Mouse (Mus musculus) CD4-positive helper T cell, adult 2 months (primary cell): ENCODE measurements around the gene Stard13.

Source experiments
- DNase-seq: peaks from one replicate; pipeline ENCODE4 v3.0.0-alpha.2; 2012; ENCODE audit warnings: low read depth, missing footprints, low spot score

Gene Stard13

GRCm38 (mm10) chr5:151180176-151180785 is 53.4 kb downstream of the Stard13 start:
- DNase-seq, result no peak

DNA sequence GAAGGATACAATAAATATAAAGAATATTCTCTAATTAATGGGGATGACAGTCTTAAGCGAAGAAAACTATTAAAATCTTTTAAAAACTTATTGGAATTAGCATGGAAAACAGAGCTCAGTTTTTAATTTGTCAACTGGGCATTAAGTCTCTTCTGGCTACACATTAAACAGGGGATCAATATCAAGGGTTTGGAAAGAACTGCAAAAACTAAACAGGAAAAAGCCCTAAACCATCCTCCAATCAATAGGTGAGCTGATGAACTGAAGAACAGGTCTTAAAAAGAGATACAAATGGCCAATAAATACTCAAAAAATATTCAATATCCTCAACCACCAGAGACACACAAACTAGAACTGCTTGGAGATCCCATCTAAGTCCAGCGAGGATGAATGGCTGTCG is 56.5 kb downstream of the Stard13 start:
- DNase-seq, result no peak

GRCm38 (mm10) chr5:151175897-151176313 is 57.7 kb downstream of the Stard13 start:
- DNase-seq, result no peak

GRCm38 (mm10) chr5:151174485-151175460 is 58.9 kb downstream of the Stard13 start:
- no peak for DNase-seq

- DNase-seq, result no peak
Measured at GRCm38 (mm10) chr5:151173774-151174173, 59.9 kb downstream of the Stard13 start.

GRCm38 (mm10) chr5:151170168-151170750 is 63.4 kb downstream of the Stard13 start:
- no peak for DNase-seq

DNA sequence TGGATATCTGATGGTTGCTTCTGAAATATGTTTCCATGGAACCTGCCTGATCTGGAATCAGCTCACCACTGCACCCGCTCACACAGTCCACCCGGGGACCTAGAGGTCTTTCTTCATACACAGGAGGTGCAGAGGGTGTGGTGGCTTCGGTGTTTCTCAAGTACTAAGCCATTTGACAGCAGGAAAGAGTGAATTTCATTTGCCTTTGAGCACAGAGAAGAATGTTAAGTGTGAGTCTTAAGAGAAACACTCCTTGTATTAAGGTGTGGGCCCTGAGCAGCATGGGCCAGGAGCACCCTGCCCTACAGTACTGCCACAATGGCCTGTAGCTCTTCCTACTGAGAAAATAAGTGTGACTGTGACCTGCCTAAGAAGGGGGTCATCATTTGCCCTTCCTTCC is 65.4 kb downstream of the Stard13 start:
- DNase-seq, result no peak

- no peak for DNase-seq
Measured at GRCm38 (mm10) chr5:151167641-151168040, 66.0 kb downstream of the Stard13 start.

GRCm38 (mm10) chr5:151166266-151166665 is 67.4 kb downstream of the Stard13 start:
- no peak for DNase-seq

GRCm38 (mm10) chr5:151165381-151166016 is 68.1 kb downstream of the Stard13 start:
- DNase-seq, result no peak

GRCm38 (mm10) chr5:151164815-151165214 is 68.8 kb downstream of the Stard13 start:
- no peak for DNase-seq

GRCm38 (mm10) chr5:151162642-151163041 is 71.0 kb downstream of the Stard13 start:
- DNase-seq, result no peak

- DNase-seq, result no peak
Measured at GRCm38 (mm10) chr5:151155247-151155646, 78.4 kb downstream of the Stard13 start.

DNA sequence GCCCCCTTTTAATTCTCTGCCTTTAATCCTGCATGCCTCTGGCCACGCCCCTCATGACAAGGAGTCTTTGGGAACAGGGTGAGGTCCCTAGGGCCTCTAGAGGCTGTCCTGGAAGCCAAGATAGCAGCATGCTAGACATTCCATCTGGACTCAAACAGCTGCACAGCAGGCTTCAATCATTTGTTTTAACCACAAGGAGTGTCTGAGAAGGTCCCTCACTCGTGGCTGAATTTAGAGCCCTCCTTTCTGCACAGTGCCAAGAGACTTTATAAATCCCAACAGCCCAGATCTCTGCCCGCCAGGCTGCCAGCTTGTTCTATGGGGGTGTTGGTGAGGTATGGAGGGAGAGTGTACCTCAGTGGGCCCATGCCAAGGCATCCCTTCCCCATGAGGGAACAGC is 78.9 kb downstream of the Stard13 start:
- no peak for DNase-seq

GRCm38 (mm10) chr5:151154030-151154429 is 79.6 kb downstream of the Stard13 start:
- no peak for DNase-seq

DNA sequence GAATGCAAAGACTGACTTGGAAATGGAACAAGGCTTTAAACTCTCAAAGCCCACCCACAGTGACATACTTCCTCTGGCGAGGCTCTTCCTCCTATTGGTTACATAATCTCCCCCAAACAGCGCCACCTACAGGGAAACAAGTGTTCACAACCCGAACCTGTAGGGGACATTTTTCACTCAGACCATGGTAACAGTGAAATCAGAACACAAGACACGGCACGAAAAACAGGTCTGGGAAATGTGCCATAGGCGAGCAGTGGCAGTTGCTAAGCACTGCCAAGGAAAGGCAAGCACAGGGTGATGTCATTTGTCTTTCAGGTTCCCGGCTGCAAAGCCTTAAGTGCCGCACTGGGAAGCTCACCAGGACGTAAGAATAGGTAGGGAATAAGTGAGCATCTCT is 82.1 kb downstream of the Stard13 start:
- no peak for DNase-seq

GRCm38 (mm10) chr5:151149509-151149908 is 84.1 kb downstream of the Stard13 start:
- no peak for DNase-seq

GRCm38 (mm10) chr5:151148079-151148478 is 85.6 kb downstream of the Stard13 start:
- no peak for DNase-seq

- DNase-seq, result no peak
Measured at GRCm38 (mm10) chr5:151145807-151146206, 87.8 kb downstream of the Stard13 start.

GRCm38 (mm10) chr5:151143955-151144354 is 89.7 kb downstream of the Stard13 start:
- no peak for DNase-seq

DNA sequence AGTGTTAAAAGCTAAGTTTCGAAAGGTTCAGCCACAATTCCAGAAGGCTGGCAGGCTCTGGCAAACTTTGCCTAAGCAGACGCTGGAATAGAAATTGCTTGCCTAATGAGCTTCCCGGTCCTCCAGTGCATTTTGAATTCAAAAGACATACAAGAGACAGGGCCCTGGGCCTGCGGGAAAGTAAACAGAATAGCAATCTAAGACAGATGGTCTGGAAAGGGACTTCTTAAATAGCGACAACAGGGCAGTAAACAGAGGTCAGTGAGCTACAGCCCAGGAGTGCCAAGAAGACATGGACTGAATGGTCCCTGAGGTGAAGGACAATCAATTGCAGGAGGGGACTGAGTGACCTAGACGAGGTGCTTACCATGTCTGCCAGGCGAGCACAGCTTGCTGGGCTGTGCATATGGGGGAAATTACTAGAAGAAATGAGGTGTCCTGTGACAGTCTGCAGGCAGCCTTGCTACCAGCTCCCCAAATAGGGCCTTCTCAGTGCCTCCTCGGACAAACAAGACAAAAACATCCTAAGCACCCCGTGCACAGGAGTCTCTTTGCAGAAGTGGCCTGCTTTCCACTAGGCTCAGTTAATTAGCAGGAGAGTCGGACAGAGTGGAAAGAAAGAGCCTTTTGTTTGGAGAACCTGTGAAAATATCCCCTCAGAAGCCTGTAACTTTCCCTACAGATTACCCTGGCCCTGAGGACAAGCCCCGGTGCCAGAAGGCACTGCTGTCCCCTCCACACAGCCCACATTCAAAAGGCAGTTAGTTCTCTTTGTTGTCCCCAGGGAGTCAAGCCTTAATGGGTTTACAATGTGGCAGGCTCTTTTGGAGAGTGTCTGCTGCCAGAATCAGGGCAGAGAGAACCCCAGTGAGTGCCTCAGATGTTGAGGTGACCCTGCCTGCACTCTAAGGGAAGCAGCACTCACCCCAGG is 90.7 kb downstream of the Stard13 start:
- no peak for DNase-seq
